Mouse (Mus musculus) bone marrow, adult 2 months (tissue): ENCODE measurements at regions not wholly inside any gene's neighbourhood (a gene's known extent, or its start where the extent isn't known, plus 50 kb on each side); places are given as distances from the start of the nearest gene placed in this dataset.

Experiments used
- CTCF ChIP-seq: fragments of 200-500 bp; IDR thresholded peaks from 2 replicates; pipeline ENCODE4 v1.5.1; 2011; ENCODE audit warnings: low read length, control low read depth; ENCODE audit not compliant: control insufficient read depth, insufficient read depth
- POLR2A ChIP-seq: fragments of 200-500 bp; IDR thresholded peaks from 2 replicates; pipeline ENCODE4 v1.6.1; 2011; ENCODE audit warnings: low read depth, mild to moderate bottlenecking, control low read depth, low read length, borderline replicate concordance; ENCODE audit not compliant: control insufficient read depth

DNA sequence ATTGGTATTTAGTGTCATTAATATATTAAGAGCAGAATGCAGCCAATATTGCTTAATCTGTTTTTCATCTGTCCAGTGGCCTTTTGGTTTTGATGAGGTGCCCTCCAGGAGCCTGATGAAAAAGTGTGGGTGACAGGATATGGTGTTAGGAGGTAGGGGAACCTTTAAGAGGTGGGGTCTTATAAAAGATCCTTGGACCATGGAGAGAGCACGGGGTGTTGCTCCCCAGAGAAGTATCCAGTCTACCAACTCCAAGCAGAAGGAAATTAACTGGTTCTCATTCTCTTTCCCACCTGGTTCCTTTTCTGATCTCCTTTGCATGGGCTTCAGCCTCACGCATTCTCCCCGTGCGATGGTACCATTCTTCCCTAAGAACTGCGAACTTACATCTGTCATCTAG lies 75.7 kb upstream of the Zfp280d start:
- no peak for TF ChIP-seq CTCF
- TF ChIP-seq POLR2A, result no peak
